Mouse (Mus musculus): ENCODE data around the gene Tlr9.
A peak's percentile ranks its signal among the peaks of the same experiment; 100 is the strongest.

Gene Tlr9

GRCm38 (mm10) chr9:106231816-106232215 is 9.4 kb downstream of the Tlr9 start:
- DNase-seq (ENCODE audit: extremely low read depth, insufficient read length, low spot score): no peak

- DNase-seq (ENCODE audit: extremely low read depth, insufficient read length, low spot score): no peak
These were observed 10.6 kb downstream of the Tlr9 start for GRCm38 (mm10) chr9:106232956-106233355.

- no peak for DNase-seq (ENCODE audit: extremely low read depth, insufficient read length, low spot score)
These were observed 11.6 kb downstream of the Tlr9 start for GRCm38 (mm10) chr9:106233953-106234352.

GRCm38 (mm10) chr9:106235194-106235830 is 12.9 kb downstream of the Tlr9 start:
- no peak for DNase-seq (ENCODE audit: extremely low read depth, insufficient read length, low spot score)

- DNase-seq (ENCODE audit: extremely low read depth, insufficient read length, low spot score): no peak
These were observed 13.9 kb downstream of the Tlr9 start for GRCm38 (mm10) chr9:106236156-106236817.

GRCm38 (mm10) chr9:106236818-106237211 is 14.4 kb downstream of the Tlr9 start:
- DNase-seq (ENCODE audit: extremely low read depth, insufficient read length, low spot score): no peak

GRCm38 (mm10) chr9:106237401-106237800 is 15.0 kb downstream of the Tlr9 start:
- DNase-seq (ENCODE audit: extremely low read depth, insufficient read length, low spot score): no peak

GRCm38 (mm10) chr9:106237878-106238277 is 15.5 kb downstream of the Tlr9 start:
- no peak for DNase-seq (ENCODE audit: extremely low read depth, insufficient read length, low spot score)

- DNase-seq (ENCODE audit: extremely low read depth, insufficient read length, low spot score): no peak
These were observed 19.3 kb downstream of the Tlr9 start for GRCm38 (mm10) chr9:106241541-106242164.

- DNase-seq (ENCODE audit: extremely low read depth, insufficient read length, low spot score): no peak
These were observed 20.6 kb downstream of the Tlr9 start for GRCm38 (mm10) chr9:106242813-106243488.

GRCm38 (mm10) chr9:106249550-106249949 is 27.2 kb downstream of the Tlr9 start:
- no peak for DNase-seq (ENCODE audit: extremely low read depth, insufficient read length, low spot score)

- DNase-seq (ENCODE audit: extremely low read depth, insufficient read length, low spot score): peak; percentile 61
These were observed 27.8 kb downstream of the Tlr9 start for GRCm38 (mm10) chr9:106250245-106250644.

- no peak for DNase-seq (ENCODE audit: extremely low read depth, insufficient read length, low spot score)
These were observed 28.7 kb downstream of the Tlr9 start for GRCm38 (mm10) chr9:106251066-106251465.

GRCm38 (mm10) chr9:106254001-106254400 is 31.6 kb downstream of the Tlr9 start:
- DNase-seq (ENCODE audit: extremely low read depth, insufficient read length, low spot score): no peak

GRCm38 (mm10) chr9:106258412-106258811 is 36.0 kb downstream of the Tlr9 start:
- DNase-seq (ENCODE audit: extremely low read depth, insufficient read length, low spot score): no peak

GRCm38 (mm10) chr9:106258990-106259389 is 36.6 kb downstream of the Tlr9 start:
- DNase-seq (ENCODE audit: extremely low read depth, insufficient read length, low spot score): no peak

GRCm38 (mm10) chr9:106261058-106261457 is 38.7 kb downstream of the Tlr9 start:
- no peak for DNase-seq (ENCODE audit: extremely low read depth, insufficient read length, low spot score)

GRCm38 (mm10) chr9:106261491-106261890 is 39.1 kb downstream of the Tlr9 start:
- DNase-seq (ENCODE audit: extremely low read depth, insufficient read length, low spot score): no peak

GRCm38 (mm10) chr9:106262075-106262474 is 39.7 kb downstream of the Tlr9 start:
- no peak for DNase-seq (ENCODE audit: extremely low read depth, insufficient read length, low spot score)

- DNase-seq (ENCODE audit: extremely low read depth, insufficient read length, low spot score): no peak
These were observed 41.1 kb downstream of the Tlr9 start for GRCm38 (mm10) chr9:106263381-106263924.
